Mouse (Mus musculus): ENCODE data around the gene Cyp4a12b. TPM values are rescaled to one million over a fixed set of nuclear protein-coding genes. Genes with fewer than 3 reads are reported as not detected.

Cyp4a12b gene
- not detected for polyA plus RNA-seq (2014; fragmentation: Illumina TruSeq; extraction: RNeasy Lipid Tissue Mini Kit (QIAGEN cat#74804))

GRCm38 (mm10) chr4:115411324-115411723, at the start of gene Cyp4a12b:
TSS of gene Cyp4a12b (plus strand) at chr4:115411624.

GRCm38 (mm10) chr4:115452304-115452703, 40.9 kb downstream of the Cyp4a12b start, which contains the start of gene Cyp4a30b:
TSS of gene Cyp4a30b (plus strand) at chr4:115452604.

Other genes starting within 250 kb of the Cyp4a12b start
- not detected for gene Cyp4a29, start 169.5 kb upstream of the Cyp4a12b start, polyA plus RNA-seq (2014; fragmentation: Illumina TruSeq; extraction: RNeasy Lipid Tissue Mini Kit (QIAGEN cat#74804))
- not detected for gene Cyp4a12a, start 112.6 kb upstream of the Cyp4a12b start, polyA plus RNA-seq (2014; fragmentation: Illumina TruSeq; extraction: RNeasy Lipid Tissue Mini Kit (QIAGEN cat#74804))
- not detected for gene Cyp4a30b, start 41.0 kb downstream of the Cyp4a12b start, polyA plus RNA-seq (2014; fragmentation: Illumina TruSeq; extraction: RNeasy Lipid Tissue Mini Kit (QIAGEN cat#74804))
- not detected for gene Cyp4a14, start 84.5 kb downstream of the Cyp4a12b start, polyA plus RNA-seq (2014; fragmentation: Illumina TruSeq; extraction: RNeasy Lipid Tissue Mini Kit (QIAGEN cat#74804))
- 0.51 TPM for gene Cyp4a10, start 106.6 kb downstream of the Cyp4a12b start, polyA plus RNA-seq (2014; fragmentation: Illumina TruSeq; extraction: RNeasy Lipid Tissue Mini Kit (QIAGEN cat#74804))
- not detected for gene Cyp4a31, start 152.0 kb downstream of the Cyp4a12b start, polyA plus RNA-seq (2014; fragmentation: Illumina TruSeq; extraction: RNeasy Lipid Tissue Mini Kit (QIAGEN cat#74804))
- gene Cyp4a32, start 189.3 kb downstream of the Cyp4a12b start, polyA plus RNA-seq (2014; fragmentation: Illumina TruSeq; extraction: RNeasy Lipid Tissue Mini Kit (QIAGEN cat#74804)): not detected
- 6.5 TPM for gene Cyp4b1, start 236.1 kb downstream of the Cyp4a12b start, polyA plus RNA-seq (2014; fragmentation: Illumina TruSeq; extraction: RNeasy Lipid Tissue Mini Kit (QIAGEN cat#74804))

All from ovary, adult 10 weeks (tissue).